Mouse (Mus musculus): ENCODE measurements around the gene Gm45234. TPM values are rescaled to one million over a fixed set of nuclear protein-coding genes. Genes with fewer than 3 reads are reported as not detected.

The Gm45234 gene
- polyA plus RNA-seq, 1 experiment from 2014 or later, result not detected

- WGBS (ENCODE audit: missing documents), result 44% methylated on average over 3 of the region's 3 CpGs
- Histone ChIP-seq H3K27ac (no peak overlapping the region), H3K36me3 (ENCODE audit: inconsistent target) (no peaks in the 10 kb centered on the region), H3K4me3 (ENCODE audit: inconsistent target) (peak overlapping the region; percentile 44), H3K79me2 (ENCODE audit: inconsistent target) (peaks cover 55% of the 10 kb centered on the region; the same call in 1 of the 2 replicates)
Measured at GRCm38 (mm10) chr6:124755306-124755705, 515 bp downstream of the Gm45234 start.

DNA sequence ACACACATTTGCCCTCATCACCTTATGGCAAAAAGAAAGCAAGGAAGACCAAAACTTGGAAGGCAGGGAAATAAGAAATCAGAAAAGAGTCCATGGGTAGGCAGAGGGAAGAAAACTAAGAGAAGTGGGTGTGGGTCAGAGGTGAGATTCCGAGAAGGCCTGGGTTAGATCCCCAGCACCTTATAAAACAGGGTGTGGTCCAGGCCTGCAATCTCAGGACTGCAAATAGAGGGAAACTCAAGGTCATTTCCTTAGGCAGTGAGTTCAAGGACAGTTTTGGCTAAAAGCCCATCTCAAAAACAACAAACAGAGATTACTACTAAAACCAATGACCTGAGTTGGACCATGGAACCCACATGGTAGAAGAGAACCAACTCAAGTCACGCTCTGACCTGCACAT, 2.0 kb downstream of the Gm45234 start:
- Histone ChIP-seq H3K4me3 (ENCODE audit: inconsistent target) (no peak overlapping the region), H3K79me2 (ENCODE audit: inconsistent target) (peaks cover 58% of the 10 kb centered on the region; the same call in 1 of the 2 replicates), H3K36me3 (ENCODE audit: inconsistent target) (0 out of 2 replicates have a peak, but pooled peaks cover 5% of the 10 kb centered on the region), H3K27ac (no peak overlapping the region)
- WGBS (ENCODE audit: missing documents), result 96% methylated on average over 2 of the region's 2 CpGs

DNA sequence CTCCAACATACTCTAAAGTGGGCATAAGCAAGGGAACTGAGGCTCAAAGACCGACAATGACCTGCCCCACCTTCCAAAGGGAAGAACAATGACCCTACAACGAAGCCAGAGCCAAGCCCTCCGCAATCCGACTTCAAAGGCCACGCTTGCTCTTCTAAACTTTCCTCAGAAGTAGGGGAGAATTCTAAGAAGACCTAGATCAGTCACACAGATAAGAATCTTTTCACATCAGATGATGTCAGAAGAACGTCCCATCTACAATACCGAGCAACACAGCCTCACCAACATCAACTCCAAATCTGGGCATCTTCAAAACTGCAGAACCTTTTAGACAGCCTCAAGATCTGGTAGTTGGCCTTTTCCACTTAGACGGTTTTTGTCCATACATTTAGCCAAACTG, 5.4 kb downstream of the Gm45234 start:
- Histone ChIP-seq H3K4me3 (ENCODE audit: inconsistent target) (no peak overlapping the region), H3K27ac (no peak overlapping the region), H3K79me2 (ENCODE audit: inconsistent target) (peaks cover 54% of the 10 kb centered on the region; the same call in 1 of the 2 replicates), H3K36me3 (ENCODE audit: inconsistent target) (0 out of 2 replicates have a peak, but pooled peaks cover 5% of the 10 kb centered on the region)
- WGBS (ENCODE audit: missing documents), result 90% methylated on average over 8 of the region's 8 CpGs

- Histone ChIP-seq H3K36me3 (ENCODE audit: inconsistent target) (0 out of 2 replicates have a peak, but pooled peaks cover 5% of the 10 kb centered on the region), H3K27ac (no peak overlapping the region), H3K4me3 (ENCODE audit: inconsistent target) (no peak overlapping the region), H3K79me2 (ENCODE audit: inconsistent target) (peaks cover 19% of the 10 kb centered on the region; the same call in 1 of the 2 replicates)
- 87% methylated on average over 7 of the region's 7 CpGs for WGBS (ENCODE audit: missing documents)
Measured at GRCm38 (mm10) chr6:124746654-124747632, 8.9 kb downstream of the Gm45234 start.

DNA sequence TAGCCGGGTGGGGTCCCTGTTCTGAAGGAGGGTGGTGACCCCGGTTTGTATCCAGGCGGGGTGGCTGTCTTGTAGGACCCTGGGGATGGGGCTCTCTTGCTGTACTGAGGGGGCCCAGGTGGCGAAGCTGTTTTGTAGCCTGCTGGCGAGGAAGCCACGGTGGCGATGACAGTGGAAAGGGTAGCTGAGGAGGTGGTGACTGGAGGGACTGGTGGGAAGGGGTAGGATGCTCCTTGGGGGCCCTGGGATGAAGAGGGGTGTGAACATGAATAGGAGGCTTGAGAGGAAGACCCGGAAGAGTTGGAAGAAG, 9.6 kb downstream of the Gm45234 start:
- H3K36me3 ChIP-seq (ENCODE audit: inconsistent target), result 0 out of 2 replicates have a peak, but pooled peaks cover 5% of the 10 kb centered on the region
- peaks cover 12% of the 10 kb centered on the region; the same call in 1 of the 2 replicates for H3K79me2 ChIP-seq (ENCODE audit: inconsistent target)
- H3K4me3 ChIP-seq (ENCODE audit: inconsistent target), result peak overlapping the region; percentile 10; the same call in 1 of the 2 replicates
- WGBS (ENCODE audit: missing documents), result 31% methylated on average over 8 of the region's 8 CpGs
- no peak overlapping the region for H3K27ac ChIP-seq

- under 1% methylated on average over 77 of the region's 85 CpGs for WGBS (ENCODE audit: missing documents)
- Histone ChIP-seq H3K36me3 (ENCODE audit: inconsistent target) (0 out of 2 replicates have a peak, but pooled peaks cover 5% of the 10 kb centered on the region), H3K4me3 (ENCODE audit: inconsistent target) (peak overlapping the region; percentile 21; the same call in 1 of the 2 replicates), H3K27ac (no peak overlapping the region), H3K79me2 (ENCODE audit: inconsistent target) (peaks cover 7% of the 10 kb centered on the region; the same call in 1 of the 2 replicates)
Measured at GRCm38 (mm10) chr6:124745490-124746295, 10.1 kb downstream of the Gm45234 start.

DNA sequence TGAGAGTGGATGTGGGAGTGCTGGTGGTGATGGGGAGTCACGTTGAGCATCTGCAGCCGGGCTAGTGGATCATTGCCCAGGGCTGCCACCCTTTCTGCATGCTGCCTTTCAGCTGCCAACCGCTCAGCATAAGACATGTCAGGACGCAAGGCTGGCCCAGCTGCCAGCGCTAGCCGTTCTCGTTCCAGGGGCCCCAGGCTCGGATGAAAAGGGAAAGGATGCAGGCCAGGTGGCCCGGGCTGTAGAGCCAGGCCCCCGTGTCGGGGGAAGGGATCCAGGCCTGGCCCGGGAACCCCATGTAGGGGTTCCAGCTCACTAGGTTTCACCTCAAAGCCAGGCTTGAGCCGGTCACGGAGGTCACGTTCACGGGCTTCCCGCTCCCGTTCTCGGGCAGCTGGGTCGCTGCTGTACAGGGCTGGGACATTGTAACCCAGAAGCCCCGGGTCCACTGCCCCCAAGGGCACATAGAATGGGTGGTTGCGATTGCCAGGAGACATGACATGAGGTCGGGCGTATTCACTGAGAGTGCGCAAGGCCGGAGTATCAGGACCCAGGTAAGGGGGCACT, 11.0 kb downstream of the Gm45234 start:
- 0 out of 2 replicates have a peak, but pooled peaks cover 5% of the 10 kb centered on the region for H3K36me3 ChIP-seq (ENCODE audit: inconsistent target)
- no peak overlapping the region for H3K27ac ChIP-seq
- H3K79me2 ChIP-seq (ENCODE audit: inconsistent target), result no peaks in the 10 kb centered on the region; the same call in 1 of the 2 replicates
- peak overlapping the region; percentile 21; the same call in 1 of the 2 replicates for H3K4me3 ChIP-seq (ENCODE audit: inconsistent target)
- WGBS (ENCODE audit: missing documents), result 70% methylated on average over 19 of the region's 26 CpGs

DNA sequence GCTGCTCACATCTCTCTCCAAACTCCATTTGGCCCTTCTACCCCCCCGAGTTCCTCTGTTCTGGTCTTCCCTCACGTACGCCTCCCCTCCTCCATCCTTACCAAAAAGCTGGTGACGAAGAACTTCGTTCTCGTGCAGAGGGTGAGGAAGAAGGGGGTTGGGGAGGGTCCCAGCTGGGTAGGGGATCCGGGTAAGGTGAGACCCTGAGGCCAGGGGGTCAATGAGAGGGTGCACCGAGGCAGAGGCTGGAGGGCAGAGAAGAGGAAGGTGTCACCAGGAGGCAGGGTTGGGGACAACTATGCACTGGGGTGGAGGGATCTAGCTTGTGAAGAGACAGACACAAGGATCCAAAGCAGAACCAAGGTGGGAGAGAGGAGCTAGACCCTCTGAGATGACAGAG, 12.2 kb downstream of the Gm45234 start:
- Histone ChIP-seq H3K4me3 (ENCODE audit: inconsistent target) (no peak overlapping the region), H3K27ac (no peak overlapping the region), H3K79me2 (ENCODE audit: inconsistent target) (peaks cover 9% of the 10 kb centered on the region; the same call in 1 of the 2 replicates), H3K36me3 (ENCODE audit: inconsistent target) (no peaks in the 10 kb centered on the region)
- WGBS (ENCODE audit: missing documents), result 93% methylated on average over 8 of the region's 8 CpGs

DNA sequence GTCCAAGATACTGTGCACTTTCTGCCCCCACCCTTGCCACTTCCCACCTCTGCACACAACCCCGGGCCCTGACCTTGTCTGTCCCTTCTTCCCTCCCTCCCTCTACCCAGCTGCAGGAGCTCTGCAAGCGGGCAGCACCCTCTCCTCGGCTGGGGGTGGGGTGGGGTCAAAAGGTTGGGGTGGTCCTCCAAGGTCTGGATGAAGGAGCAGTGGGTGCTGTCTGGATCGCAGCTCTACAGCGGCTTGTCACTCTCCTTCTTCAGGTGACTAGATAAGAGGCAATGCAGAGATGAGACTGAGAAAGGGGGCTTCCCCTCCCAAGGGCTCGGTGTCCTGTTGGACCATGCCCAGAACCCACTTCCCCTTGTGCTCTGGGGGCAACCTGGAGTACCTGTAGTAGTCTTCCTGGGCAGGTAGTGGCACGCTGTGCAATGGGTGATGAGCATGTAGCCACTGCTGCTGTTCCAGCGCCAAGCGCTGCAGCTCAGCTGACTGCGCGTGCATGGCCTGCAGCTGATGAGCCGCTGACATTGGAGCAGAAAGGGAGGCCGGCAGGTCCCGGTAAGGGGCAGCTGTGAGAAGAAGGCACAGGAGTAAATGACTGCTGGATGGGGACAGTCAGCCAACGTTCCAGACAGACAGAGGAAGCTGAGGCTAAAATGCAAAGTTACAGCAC, 12.8 kb downstream of the Gm45234 start:
- 94% methylated on average over 13 of the region's 15 CpGs for WGBS (ENCODE audit: missing documents)
- Histone ChIP-seq H3K27ac (no peak overlapping the region), H3K4me3 (ENCODE audit: inconsistent target) (no peak overlapping the region), H3K36me3 (ENCODE audit: inconsistent target) (no peaks in the 10 kb centered on the region), H3K79me2 (ENCODE audit: inconsistent target) (peaks cover 9% of the 10 kb centered on the region; the same call in 1 of the 2 replicates)

DNA sequence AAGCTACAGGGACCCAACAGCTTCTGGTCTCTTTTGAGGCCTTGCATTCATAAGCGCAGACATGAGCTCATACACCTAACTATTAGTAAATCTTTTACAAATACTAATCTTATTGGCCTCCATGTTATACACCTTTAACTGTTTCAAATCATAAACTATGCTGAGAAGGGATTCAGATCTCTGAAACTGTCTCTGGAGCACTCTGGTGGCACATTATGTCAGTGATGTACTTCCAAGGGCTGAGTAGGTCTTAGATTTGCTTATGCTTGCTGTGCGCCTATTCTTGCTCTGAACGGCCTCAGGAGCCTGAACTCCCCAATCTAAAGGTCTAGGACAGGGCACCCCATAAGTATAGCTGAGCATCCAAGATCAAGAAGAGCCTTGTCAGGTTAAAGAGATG, 14.0 kb downstream of the Gm45234 start:
- Histone ChIP-seq H3K36me3 (ENCODE audit: inconsistent target) (no peaks in the 10 kb centered on the region), H3K79me2 (ENCODE audit: inconsistent target) (peaks cover 9% of the 10 kb centered on the region; the same call in 1 of the 2 replicates), H3K27ac (peak overlapping the region; percentile 94), H3K4me3 (ENCODE audit: inconsistent target) (peak overlapping the region; percentile 62; the same call in 1 of the 2 replicates)
- WGBS (ENCODE audit: missing documents), result 83% methylated on average over 3 of the region's 3 CpGs

GRCm38 (mm10) chr6:124740888-124741761, 14.7 kb downstream of the Gm45234 start, which contains the start of gene Grcc10:
Gene Grcc10 (minus strand): TSS chr6:124741374.
- 1% methylated on average over 41 of the region's 41 CpGs for WGBS (ENCODE audit: missing documents)
- Histone ChIP-seq H3K36me3 (ENCODE audit: inconsistent target) (no peaks in the 10 kb centered on the region), H3K27ac (peak within 1 kb of the TSS; percentile 94), H3K79me2 (ENCODE audit: inconsistent target) (peaks cover 9% of the 10 kb centered on the region; the same call in 1 of the 2 replicates), H3K4me3 (ENCODE audit: inconsistent target) (peak within 1 kb of the TSS; percentile 62)

GRCm38 (mm10) chr6:124740211-124740887, 15.5 kb downstream of the Gm45234 start:
- Histone ChIP-seq H3K79me2 (ENCODE audit: inconsistent target) (peaks cover 9% of the 10 kb centered on the region; the same call in 1 of the 2 replicates), H3K27ac (peak overlapping the region; percentile 94), H3K4me3 (ENCODE audit: inconsistent target) (peak overlapping the region; percentile 62), H3K36me3 (ENCODE audit: inconsistent target) (no peaks in the 10 kb centered on the region)
- under 1% methylated on average over 29 of the region's 29 CpGs for WGBS (ENCODE audit: missing documents)

Measured in macrophage (primary cell).